Mouse (Mus musculus) stomach, postnatal 0 days (tissue): ENCODE results near the gene Ttn.

Source experiments
- CTCF ChIP-seq: IDR thresholded peaks from 2 replicates; pipeline ENCODE4 v1.5.1; 2016; ENCODE audit warnings: antibody characterized with exemption, low read depth, mild to moderate bottlenecking, moderate library complexity
- EP300 ChIP-seq: optimal IDR thresholded peaks from 2 replicates; pipeline ENCODE3; 2016; ENCODE audit warnings: antibody characterized with exemption

- TF ChIP-seq CTCF (peak; percentile 74), EP300 (no peak)
These were observed 11.7 kb downstream of the Ttn start for GRCm38 (mm10) chr2:76970669-76971068.
